Comparison of ENCODE assay signal across 13 mouse cellular contexts in the genomic region with DNA sequence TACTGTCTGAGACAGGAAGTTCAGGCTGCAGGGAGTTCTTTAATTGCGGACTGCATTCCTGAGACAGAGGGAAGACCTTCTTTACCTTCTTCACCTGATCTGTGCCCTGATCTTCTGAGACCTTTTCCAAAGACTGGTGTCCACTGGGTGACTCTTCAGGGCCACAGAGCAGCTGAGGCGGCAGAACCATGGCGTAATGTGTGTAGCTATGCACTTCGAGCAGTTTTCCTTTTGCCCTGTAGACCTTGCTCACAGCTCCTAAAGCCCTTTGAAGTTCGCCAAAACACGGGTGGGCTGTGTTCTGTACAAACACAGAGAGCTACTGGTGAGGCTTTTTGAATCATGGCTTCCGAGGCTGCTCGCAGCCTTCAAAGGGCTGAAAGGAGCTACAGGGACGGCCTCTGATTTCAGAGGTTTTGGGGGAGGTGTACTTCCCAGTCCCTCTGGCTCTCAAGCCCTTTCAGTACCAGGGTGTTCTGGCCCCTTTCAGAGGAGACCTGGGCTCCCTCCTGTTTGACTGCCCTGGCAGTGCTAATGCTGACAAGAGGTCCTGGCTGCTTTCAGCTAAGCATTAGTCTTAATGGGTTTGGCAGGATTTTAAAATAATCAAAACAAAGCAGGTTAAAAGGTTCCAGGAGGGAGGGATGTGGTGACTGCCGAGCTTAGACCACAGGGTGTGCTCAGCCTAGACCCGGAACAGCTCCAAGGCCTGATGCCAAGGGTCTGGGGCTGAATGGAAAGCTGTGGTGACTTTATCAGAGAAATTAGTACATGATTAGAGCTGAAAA. TPM values are rescaled to one million over a fixed set of nuclear protein-coding genes. Genes with fewer than 3 reads are reported as not detected.
DNase-seq lines count a peak whose midpoint lies in the region; ATAC-seq and TF ChIP-seq lines count a peak whose summit lies in the region.
"Had no signal": no experiment of that assay in that cellular context is flagged by ENCODE, and none has a peak within 500 bp of the region (broad histone marks: within the 10 kb centered on the region; RNA-seq: fewer than 3 reads in every experiment).

No protein-coding gene starts in this region.

- no peak for TF ChIP-seq POLR2A in heart, adult 2 months (IDR thresholded peaks at IDR 0.05; ENCODE audit: insufficient read depth, low read depth, low read length)

- WGBS in heart, embryonic 13.5 days, result 42% methylated on average over 11 of the region's 11 CpGs
- 57% methylated on average over 11 of the region's 11 CpGs for WGBS in heart, adult 2 months
- 44% methylated on average over 11 of the region's 11 CpGs for WGBS in forebrain, embryonic 10.5 days
- 32% methylated on average over 11 of the region's 11 CpGs for WGBS in limb, embryonic 15.5 days
- WGBS in intestine, embryonic 16.5 days, result 40% methylated on average over 11 of the region's 11 CpGs

- H3K9ac ChIP-seq in heart, embryonic 13.5 days, result no peak overlapping the region
- no peak overlapping the region for H3K9ac ChIP-seq in heart, adult 2 months (ENCODE audit: low read depth, low read length)
- no peak overlapping the region for H3K9ac ChIP-seq in limb, embryonic 15.5 days
- H3K9ac ChIP-seq in intestine, embryonic 16.5 days (ENCODE audit: low read depth, low read length), result no peak overlapping the region
- H3K9ac ChIP-seq: liver, embryonic 14.5 days; midbrain, embryonic 12.5 days had no signal

- peaks cover 13% of the 10 kb centered on the region for H3K4me1 ChIP-seq in heart, embryonic 13.5 days
- H3K4me1 ChIP-seq in heart, adult 2 months (ENCODE audit: control insufficient read depth, insufficient read depth, low read length), result no peaks in the 10 kb centered on the region
- peaks cover 16% of the 10 kb centered on the region for H3K4me1 ChIP-seq in forebrain, embryonic 10.5 days
- peaks cover 9% of the 10 kb centered on the region for H3K4me1 ChIP-seq in limb, embryonic 15.5 days
- no peaks in the 10 kb centered on the region for H3K4me1 ChIP-seq in intestine, embryonic 16.5 days (ENCODE audit: control insufficient read depth, insufficient read depth, low read length)

- H3K27me3 ChIP-seq in heart, embryonic 13.5 days (replicated peaks), result peaks cover 31% of the 10 kb centered on the region
- H3K27me3 ChIP-seq in heart, adult 2 months (ENCODE audit: control insufficient read depth, insufficient read depth, low read length), result no peaks in the 10 kb centered on the region
- H3K27me3 ChIP-seq in forebrain, embryonic 10.5 days (ENCODE audit: poor library complexity, severe bottlenecking), result peaks cover 31% of the 10 kb centered on the region
- no peaks in the 10 kb centered on the region for H3K27me3 ChIP-seq in limb, embryonic 15.5 days
- no peaks in the 10 kb centered on the region for H3K27me3 ChIP-seq in intestine, embryonic 16.5 days (replicated peaks; ENCODE audit: control insufficient read depth, insufficient read depth, low read length)
- H3K27me3 ChIP-seq: midbrain, embryonic 12.5 days; Patski had no signal

- no peak overlapping the region for H3K4me3 ChIP-seq in heart, embryonic 13.5 days
- no peak overlapping the region for H3K4me3 ChIP-seq in heart, adult 2 months
- H3K4me3 ChIP-seq in forebrain, embryonic 10.5 days, result no peak overlapping the region
- H3K4me3 ChIP-seq in limb, embryonic 15.5 days, result no peak overlapping the region
- no peak overlapping the region for H3K4me3 ChIP-seq in intestine, embryonic 16.5 days (ENCODE audit: low read length)
- H3K4me3 ChIP-seq: midbrain, embryonic 12.5 days had no signal

- ATAC-seq in heart, embryonic 13.5 days (ENCODE audit: extremely low read depth, insufficient number of reproducible peaks, low FRiP score, low TSS enrichment), result no peak
- ATAC-seq in limb, embryonic 15.5 days (ENCODE audit: insufficient number of reproducible peaks, low FRiP score, low TSS enrichment, low read depth), result peak; percentile 30; the same call in 1 of the 2 replicates
- no peak for ATAC-seq in intestine, embryonic 16.5 days
- ATAC-seq: Patski had no signal

- DNase-seq in heart, adult 2 months, result no peak
- peak; percentile 66 for DNase-seq in R1 (ENCODE audit: low read depth, low spot score)
- no peak for DNase-seq in forebrain, embryonic 10.5 days (ENCODE audit: extremely low spot score, low spot score)
- no peak for DNase-seq in spleen, adult 18-20 months
- no peak for DNase-seq in urinary bladder, postnatal 36 days (ENCODE audit: low spot score in 2 of 2)
- DNase-seq: B cell, adult 2 months had no signal

- intact Hi-C loops in heart, adult 2 months (cut with DNase I), result no loop called here

- no peaks in the 10 kb centered on the region for H3K9me3 ChIP-seq in heart, embryonic 13.5 days
- H3K9me3 ChIP-seq in forebrain, embryonic 10.5 days, result no peaks in the 10 kb centered on the region
- H3K9me3 ChIP-seq in limb, embryonic 15.5 days, result no peaks in the 10 kb centered on the region
- no peaks in the 10 kb centered on the region for H3K9me3 ChIP-seq in intestine, embryonic 16.5 days (ENCODE audit: control insufficient read depth, low read length)
- H3K9me3 ChIP-seq: midbrain, embryonic 12.5 days had no signal

- H3K4me2 ChIP-seq in heart, embryonic 13.5 days, result peak overlapping the region; percentile 5; the same call in 1 of the 2 replicates
- H3K4me2 ChIP-seq in limb, embryonic 15.5 days, result no peak overlapping the region
- no peak overlapping the region for H3K4me2 ChIP-seq in intestine, embryonic 16.5 days (ENCODE audit: low read depth, low read length)
- H3K4me2 ChIP-seq: midbrain, embryonic 12.5 days had no signal

- no peak for TF ChIP-seq CTCF in heart, adult 2 months (IDR thresholded peaks at IDR 0.05)

- no peak for TF ChIP-seq EP300 in heart, adult 2 months (IDR thresholded peaks at IDR 0.05; ENCODE audit: insufficient read depth, low read depth, low read length)

- H3K79me2 ChIP-seq in heart, adult 2 months (replicated peaks; ENCODE audit: control insufficient read depth, insufficient read depth, low read length), result no peaks in the 10 kb centered on the region

- no peak overlapping the region for H3K27ac ChIP-seq in heart, embryonic 13.5 days (replicated peaks)
- H3K27ac ChIP-seq in heart, adult 2 months, result no peak overlapping the region
- 0 out of 2 replicates have a peak overlapping the region, but pooled peaks have one; percentile 11 for H3K27ac ChIP-seq in forebrain, embryonic 10.5 days
- no peak overlapping the region for H3K27ac ChIP-seq in limb, embryonic 15.5 days
- no peak overlapping the region for H3K27ac ChIP-seq in intestine, embryonic 16.5 days (ENCODE audit: low read length)
- H3K27ac ChIP-seq: liver, embryonic 14.5 days; midbrain, embryonic 12.5 days had no signal

- H3K36me3 ChIP-seq in heart, embryonic 13.5 days, result no peaks in the 10 kb centered on the region
- no peaks in the 10 kb centered on the region for H3K36me3 ChIP-seq in heart, adult 2 months (ENCODE audit: control insufficient read depth, insufficient read depth, low read length)
- H3K36me3 ChIP-seq in forebrain, embryonic 10.5 days (replicated peaks), result no peaks in the 10 kb centered on the region
- H3K36me3 ChIP-seq in limb, embryonic 15.5 days, result no peaks in the 10 kb centered on the region
- H3K36me3 ChIP-seq in intestine, embryonic 16.5 days (ENCODE audit: control insufficient read depth, insufficient read depth, low read length), result no peaks in the 10 kb centered on the region
- H3K36me3 ChIP-seq: midbrain, embryonic 12.5 days had no signal

RNA-seq across cellular contexts. Expression of a gene that starts 33.5 kb away (rescaled TPM):
- not detected in 2 replicates for polyA plus RNA-seq in heart, embryonic 13.5 days (2015; fragmentation: Nextera tagmentation; extraction: Ambion mirVana)
- total RNA-seq in heart, adult 2 months (2021), result not detected
- not detected in 2 replicates for polyA plus RNA-seq in heart, adult 2 months (2012; rRNA removed)
- polyA plus RNA-seq in forebrain, embryonic 10.5 days (2016; fragmentation: Nextera tagmentation; extraction: Ambion mirVana), result not detected in 2 replicates
- not detected in 2 replicates for polyA plus RNA-seq in limb, embryonic 15.5 days (2015; fragmentation: Nextera tagmentation; extraction: Ambion mirVana)
- polyA plus RNA-seq in intestine, embryonic 16.5 days (2015; fragmentation: Nextera tagmentation; extraction: Ambion mirVana), result not detected in 2 replicates
- polyA plus RNA-seq: heart, postnatal 0 days; liver, embryonic 14.5 days; midbrain, embryonic 12.5 days; Patski had no signal
